Mouse (Mus musculus): ENCODE results near the gene Gm17662. TPM values are rescaled to one million over a fixed set of nuclear protein-coding genes. Genes with fewer than 3 reads are reported as not detected.

The Gm17662 gene
- not detected for total RNA-seq (2021)
- not detected in 2 replicates for polyA plus RNA-seq (2012; rRNA removed)
- long read RNA-seq = 0 reads

DNA sequence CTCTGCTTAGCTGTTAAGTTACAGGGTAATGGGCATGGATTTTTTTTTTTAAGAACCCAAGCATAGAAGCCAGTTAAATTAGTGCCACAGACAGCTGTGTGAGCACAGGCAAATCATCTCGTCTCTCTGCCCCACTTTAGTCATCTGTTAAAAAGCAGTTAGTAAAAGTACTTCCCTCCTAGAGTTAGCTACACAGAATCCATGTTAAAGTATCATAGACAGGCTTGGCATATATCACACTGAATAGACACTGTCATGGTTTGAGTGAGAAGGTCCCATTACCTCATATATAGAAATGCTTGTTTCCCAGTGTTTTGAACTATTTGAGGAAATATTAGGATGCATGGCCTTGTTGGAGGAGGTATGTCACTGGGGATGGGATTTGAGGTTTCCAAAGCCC, at the start of gene Gm17662:
Gene Gm17662 (plus strand): TSS at position 301 of the 400 bp plus-strand sequence.
- DNase-seq = no peak

DNA sequence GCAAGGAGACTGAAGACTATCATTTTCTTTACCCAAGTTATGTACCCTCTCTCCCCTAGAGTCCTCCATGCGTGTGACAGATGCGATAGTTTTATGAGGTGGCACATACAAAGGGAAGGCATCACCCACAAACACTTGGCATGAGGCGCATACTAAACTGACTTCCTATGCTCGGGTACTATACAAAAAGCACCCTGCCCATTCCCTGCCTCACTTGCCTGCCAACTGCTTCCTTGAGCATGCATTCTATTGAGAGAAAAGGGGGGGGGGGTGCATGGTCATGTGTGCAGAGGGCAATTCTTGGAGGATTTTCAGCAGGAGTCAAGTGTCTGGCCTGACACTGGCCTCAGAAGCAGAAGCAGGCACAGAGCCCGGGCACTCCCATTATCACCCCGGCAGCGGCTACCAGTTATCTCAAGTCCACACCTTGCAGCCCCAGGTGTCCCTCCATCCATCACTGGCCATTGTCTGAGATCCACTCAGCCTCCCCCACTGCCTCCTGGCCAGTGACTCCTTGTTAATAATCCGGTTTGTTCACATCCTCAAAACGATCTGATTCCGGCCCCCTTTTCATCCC, 46.3 kb upstream of the Gm17662 start:
- no peak for DNase-seq

DNA sequence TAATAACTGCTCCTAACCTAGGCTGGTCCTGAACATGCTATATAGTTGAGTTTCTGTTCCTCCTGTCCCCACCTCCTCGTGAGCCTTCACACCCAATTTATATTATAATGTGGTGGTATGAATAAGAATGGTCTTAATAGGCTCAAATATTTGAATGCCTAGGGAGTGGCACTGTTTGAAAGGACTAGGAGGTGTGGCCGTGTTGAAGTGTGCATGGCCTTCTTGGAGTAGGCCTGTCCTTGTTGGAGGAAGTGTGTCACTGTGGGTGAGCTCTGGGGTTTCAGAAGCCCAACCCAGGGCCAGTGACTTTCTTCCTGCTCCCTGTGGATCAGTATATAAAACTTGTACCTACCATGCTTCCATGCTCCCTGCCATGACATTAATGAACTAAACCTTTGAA, 43.5 kb upstream of the Gm17662 start:
- no peak for DNase-seq

DNA sequence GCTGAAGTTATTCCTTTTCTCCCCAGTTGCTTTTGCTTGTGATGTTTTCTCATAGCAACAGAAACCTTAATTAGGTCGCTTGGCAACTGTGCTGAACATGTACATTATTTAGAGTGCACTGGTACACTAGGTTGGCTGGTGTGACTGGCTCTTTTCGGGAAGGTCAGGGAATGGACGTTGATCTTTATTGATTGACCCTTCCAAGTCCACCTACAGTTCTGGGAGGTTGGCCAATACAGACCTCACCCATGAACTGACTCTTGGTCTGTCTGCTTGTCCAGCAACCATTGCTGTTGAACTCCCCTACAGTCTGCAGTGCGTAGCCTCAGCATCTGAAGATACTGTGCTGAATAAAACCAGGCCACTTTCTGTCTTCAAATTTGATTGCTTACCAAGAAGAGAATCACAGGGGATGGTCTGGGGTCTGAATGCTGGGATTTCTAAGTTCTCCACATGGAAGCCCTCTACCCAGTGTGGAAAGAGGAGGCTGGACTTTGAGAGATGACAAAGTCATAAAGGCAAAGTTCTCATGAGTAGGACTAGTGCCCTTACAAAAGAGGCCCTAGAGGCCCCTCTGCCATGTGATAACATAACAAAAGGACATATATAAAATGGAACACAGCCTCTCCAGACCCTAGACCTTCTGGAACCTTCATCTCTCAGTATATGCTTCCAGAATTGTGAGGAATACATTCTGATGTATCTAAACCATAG, 40.5 kb upstream of the Gm17662 start:
- DNase-seq = no peak

DNA sequence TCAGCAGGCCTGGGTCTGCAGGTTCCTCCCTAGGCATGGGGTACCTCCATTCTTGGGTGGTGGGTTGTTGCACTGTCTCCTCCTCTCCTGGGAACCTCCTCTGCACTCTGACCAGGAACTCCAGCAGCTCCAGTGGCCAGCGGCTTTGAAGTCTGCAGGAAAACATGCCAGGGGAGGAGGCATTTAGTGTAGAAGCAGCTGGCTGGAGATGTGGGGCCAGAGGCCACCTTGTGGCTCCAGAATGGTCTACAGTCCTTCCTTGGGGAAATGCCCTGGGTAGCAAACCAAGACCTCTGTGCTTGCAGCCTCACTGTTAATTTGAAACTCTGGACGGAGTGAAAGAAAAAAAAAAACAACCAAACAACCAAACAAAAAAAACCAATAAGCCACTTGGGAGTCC, 39.6 kb upstream of the Gm17662 start:
- DNase-seq = no peak

DNA sequence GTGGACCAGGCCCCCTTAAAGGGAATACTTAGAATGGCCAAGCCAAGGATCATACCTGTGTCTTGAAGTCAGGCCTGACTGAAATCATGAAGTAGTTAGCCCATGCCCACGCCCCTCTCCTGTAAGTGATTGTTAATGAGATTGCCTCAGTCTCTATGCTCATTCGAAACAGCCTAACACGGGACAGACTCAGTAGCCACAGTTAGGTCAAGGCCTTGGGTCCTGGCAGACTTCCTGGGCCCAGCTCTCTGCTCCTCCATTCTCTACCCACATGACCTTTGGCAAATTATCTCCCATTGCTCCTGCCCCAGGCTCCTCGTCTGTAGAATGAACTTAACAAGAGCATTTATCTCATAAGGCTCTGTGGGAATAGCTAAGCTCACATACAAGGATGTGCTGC, 38.1 kb upstream of the Gm17662 start:
- DNase-seq = peak; percentile 81

DNA sequence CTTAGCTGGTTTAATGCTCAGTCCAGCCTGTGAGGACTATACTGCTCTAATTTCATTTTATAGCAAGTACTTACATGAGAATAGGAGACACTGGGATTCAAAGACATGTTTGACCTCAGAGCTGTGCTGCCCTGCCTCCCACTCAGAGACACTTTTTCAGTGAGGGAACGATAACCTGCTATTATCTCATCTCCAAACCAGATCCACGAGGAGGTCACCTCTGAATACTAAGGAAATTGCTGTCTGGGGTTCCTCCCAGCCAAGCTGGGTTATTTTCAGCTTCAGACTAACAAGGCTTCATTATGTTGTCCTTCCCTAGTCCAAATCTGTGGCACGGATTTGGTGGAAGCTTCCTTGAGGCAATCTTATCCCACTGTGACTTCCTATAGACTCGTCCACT, 37.2 kb upstream of the Gm17662 start:
- DNase-seq = no peak

DNA sequence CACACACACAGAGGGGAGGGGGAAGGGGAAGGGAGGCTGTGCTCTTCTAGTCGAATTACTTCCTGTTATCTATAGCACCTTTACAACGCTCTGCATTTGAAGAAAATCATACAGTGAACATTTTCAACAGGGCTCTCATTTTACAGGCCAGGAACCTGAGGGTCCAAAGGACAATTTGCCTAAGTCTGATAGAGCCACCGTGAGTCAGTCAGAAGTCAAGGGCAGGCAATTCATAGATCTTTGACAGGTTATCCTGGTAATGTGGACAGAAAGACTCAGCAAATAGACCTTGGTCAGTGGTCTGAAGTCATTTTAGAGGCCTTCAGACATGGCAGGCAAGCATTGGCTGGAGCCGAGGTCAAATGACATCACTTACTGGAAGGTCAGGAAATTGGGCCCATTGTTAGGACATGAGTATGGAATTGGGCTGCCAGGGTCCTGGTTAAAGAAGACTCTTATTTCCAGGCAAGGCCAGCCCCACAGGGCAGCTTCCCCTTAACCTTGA, 33.5 kb upstream of the Gm17662 start:
- peak; percentile 83 for DNase-seq

DNA sequence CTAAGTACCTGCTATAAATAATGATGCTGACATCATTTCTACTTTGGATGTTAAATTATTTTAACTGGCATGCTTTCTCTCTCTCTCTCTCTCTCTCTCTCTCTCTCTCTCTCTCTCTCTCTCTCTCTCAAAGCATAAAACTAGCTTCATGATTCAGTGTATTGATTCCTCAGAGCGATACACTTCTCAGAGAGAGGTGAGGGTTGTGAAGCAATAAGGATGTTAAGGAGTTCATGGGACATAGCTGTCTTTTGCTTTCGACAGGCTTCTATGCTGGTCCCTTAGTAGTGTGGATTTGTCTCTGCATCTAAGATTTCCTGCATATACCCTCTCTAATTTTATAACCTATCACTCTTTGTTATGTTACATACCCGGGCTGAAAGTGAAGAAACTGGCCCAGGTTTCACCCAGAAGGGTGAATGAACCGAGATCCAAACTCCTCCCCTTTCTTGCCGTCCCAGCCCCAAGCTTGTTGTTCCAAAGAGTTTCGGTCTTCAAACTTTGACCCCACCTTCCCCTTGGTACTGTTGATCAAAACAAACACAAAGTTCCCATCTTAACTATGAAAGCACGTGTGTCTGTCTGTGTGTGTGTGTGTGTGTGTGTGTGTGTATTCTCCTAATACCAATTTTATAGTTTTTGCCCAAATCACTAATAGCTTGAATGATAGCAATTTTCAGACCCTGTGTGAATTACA, 32.6 kb upstream of the Gm17662 start:
- DNase-seq = no peak

DNA sequence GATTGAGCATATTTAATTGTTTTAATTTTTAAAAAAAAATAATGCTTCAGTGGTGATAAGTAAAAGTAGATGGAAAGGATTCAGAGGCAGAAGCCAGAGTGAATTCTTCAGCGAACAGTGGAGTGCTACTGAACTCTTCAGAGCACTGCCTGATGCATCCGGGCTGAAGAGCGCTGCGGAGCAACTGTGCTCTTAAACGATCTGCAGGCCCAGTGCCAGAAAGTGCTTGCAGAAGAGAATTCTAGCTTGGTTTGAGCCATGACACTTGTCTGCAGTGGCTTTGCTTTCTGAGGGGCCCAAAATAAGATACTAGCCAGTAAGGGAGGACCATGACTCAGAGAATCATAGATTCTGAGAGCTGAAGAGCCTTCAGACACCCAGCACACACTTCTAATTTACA, 28.2 kb upstream of the Gm17662 start:
- no peak for DNase-seq

DNA sequence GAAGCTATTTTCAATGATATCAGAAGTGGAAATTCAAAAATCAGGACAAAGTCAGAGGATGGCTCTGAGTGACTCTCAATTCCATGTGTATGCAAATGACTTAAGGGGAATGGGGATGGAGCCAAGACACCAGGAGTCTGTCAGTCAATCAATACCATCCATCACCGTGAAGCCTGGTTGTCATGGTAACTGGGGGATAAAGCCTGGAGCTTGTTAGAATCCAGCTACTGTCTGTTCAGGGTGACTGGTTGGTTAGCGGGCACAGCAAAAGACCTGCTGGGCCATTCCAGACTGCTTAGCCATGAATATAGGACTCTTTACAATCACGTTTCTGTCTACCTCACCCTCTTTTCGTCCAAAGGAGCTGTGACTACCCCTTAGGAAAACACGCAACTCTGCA, 22.0 kb upstream of the Gm17662 start:
- no peak for DNase-seq

DNA sequence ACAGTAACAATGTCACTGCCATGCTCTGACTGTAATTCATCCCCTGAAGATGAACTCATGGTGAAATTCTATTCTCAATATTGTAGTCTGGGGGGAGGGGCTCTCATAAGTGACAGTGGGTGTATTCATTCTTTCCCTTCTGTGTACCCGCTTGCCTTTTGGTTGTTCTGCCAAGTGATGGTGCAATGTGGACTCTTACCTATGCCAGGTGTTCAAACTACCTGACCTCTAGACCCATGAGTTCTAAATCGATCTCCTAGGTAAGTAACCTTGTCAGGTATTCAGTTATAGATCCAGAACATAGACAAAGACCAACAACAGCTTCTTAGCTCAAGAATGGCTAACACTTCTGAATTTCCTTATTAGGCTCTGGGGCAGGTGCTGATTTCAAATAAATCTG, 18.8 kb upstream of the Gm17662 start:
- DNase-seq = no peak

DNA sequence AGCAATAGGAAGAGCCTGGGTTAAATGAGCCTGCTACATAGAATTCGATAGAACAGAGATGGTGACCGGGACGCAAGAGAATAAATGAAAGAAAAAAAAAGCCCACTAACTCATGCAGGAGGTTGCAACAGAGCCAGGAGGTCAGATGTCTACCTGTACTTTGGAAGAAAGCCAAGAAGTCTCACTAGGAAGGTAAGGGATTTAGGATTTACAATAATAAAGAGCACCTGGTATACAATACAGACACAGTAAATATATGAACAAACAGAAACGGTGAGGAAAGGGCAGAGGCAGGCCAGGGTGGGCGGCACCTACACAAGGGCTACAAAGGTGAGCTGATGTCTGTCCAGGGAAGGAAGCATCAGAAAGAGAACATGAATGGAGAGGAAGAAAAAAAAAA, 14.9 kb upstream of the Gm17662 start:
- no peak for DNase-seq

DNA sequence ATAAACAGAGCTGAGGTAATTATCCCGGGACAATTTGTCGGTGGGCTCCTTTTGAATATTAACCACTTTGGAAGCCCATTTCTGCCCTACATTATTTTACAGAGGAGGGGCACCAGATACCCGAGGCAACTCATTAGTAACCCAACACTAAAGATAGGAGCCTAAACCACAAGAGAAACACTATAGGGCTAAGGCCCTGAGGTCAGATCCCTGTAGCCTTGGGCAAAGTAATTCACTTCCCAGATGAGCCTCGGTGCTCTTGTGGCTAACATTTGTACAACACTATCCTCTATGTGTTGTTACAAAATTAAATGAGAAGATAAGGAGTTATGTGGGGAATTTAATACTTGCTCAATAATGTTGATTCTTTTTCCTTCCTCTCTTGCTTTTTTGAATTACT, 13.6 kb upstream of the Gm17662 start:
- DNase-seq = no peak

DNA sequence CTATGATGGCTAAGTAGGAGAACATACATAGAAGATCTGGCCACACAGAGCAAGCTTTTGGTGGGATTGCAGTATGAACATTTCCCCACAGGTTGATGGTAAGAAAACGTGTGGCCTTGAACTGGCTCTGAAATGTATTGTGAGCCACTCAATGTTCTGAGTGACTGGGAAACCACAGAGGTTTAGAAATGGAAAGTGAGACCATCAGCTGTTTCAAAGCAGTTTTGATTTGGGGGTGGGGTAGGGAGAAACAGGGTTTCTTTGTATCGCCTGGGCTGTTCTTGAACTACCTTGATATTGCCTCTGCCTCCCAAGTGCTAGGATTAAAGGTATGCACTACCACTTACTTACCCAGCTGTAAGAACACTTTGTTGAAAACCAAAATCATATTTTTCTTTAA, 1.9 kb upstream of the Gm17662 start:
- no peak for DNase-seq

DNA sequence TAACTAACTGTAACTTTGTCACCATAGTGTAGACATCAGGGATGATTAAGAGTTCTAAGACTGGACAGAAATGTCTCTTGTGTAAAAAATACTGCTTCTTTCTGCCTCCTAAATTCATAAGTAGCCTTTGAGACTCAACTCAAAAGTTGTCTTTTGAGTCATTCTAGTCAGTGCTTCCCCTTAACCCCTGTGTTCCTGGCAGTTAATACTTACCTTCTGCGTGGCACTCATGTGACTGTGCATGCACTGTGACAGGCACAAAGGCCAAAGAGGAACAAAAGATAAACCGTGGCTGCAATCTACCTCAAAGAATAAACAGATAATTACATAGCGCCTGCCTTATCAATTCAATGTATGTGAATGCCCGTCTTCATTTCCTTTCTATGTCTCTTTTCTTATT, 694 bp downstream of the Gm17662 start:
- DNase-seq = no peak

DNA sequence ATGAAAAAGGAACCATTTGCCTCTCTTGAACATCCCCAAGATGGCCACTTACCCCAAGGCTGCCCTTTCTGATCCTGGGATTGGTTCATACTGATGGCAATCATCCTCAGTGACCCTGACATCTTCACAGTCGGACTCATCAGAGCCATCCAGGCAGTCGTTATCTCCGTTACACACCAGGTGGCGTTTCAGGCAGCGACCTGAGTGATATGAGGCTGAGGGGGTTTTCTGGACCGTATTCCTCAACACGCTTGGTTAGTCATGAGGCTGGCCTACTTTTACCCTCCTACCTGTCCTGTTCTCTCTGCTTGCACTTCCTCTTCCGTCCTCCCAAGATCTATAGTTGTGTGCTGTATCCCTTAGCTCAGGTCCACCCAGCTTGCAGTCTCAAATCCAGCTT, 4.1 kb downstream of the Gm17662 start:
- no peak for DNase-seq

DNA sequence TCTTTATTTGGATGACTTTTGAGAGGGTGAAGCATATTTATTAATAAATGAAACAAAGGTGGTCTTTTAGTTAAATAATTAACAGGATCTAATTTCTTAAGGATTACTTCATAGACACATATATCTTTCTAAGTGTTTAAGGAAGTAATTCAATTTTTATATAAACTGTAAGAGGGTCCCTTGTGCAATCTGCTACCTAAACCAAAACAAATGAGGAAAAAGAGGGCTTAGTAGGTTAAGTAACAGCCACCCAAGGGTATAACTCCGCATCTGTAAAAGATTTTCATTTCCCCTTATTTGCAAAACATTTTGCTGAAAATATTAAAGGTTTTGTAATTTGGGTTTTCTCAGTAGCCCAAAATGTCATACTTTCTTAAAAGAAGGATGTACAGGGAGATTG, 7.3 kb downstream of the Gm17662 start:
- no peak for DNase-seq

DNA sequence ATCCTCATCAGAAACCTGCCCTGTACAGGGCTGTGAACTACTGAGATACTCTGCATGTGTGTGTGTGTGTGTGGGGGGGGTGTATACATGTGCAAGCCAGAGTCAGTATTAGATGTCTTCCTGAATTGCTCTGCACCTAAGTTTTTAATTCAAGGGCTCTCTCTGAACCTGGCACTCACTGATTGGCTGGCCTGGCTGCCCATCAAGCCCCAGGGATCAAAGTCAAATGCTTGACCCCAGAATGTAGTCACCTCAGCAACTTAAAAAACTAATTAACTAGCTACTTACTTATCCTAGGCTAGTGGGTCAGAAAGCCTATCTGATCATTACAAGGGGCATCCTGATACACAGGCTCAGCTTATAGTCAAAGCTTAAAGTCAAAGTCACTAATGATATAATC, 12.5 kb downstream of the Gm17662 start:
- no peak for DNase-seq

DNA sequence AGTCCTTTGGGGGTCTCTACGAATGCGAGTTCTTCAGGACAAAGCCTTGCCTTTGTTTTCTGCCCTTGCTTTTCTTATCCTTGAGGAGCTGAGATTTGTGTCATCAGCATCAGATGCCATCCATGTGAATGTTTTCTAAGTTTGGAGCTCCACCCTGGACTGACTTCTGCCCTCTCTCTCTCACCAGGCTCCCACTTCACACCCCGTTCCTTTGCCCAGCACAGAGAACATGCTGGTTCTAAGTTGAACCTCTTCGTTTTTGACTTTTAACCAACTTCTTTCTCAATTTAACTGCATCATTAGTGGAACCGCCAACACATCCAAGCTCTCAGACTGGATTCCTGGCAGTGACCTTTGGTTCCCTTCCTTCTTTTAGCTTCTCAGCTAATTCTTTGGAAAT, 13.1 kb downstream of the Gm17662 start:
- DNase-seq = no peak

DNA sequence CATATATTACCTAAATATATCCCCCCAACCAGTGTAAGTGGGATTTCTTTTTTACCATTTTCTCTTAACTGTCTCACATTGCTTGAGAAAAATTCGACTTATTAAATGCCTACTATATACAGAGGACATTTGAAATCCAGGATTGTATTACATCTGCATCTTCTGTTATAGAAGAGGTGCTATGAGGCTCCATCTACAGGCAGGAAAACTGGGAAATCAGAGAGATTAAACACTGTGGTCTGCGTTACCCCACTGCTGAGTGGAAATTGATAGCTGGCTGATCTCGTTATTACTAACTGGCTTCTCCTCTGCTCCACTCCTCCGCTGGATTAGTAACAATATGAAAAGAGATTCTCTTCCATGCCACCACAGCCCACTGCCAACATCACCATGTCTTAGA, 18.7 kb downstream of the Gm17662 start:
- DNase-seq = no peak

DNA sequence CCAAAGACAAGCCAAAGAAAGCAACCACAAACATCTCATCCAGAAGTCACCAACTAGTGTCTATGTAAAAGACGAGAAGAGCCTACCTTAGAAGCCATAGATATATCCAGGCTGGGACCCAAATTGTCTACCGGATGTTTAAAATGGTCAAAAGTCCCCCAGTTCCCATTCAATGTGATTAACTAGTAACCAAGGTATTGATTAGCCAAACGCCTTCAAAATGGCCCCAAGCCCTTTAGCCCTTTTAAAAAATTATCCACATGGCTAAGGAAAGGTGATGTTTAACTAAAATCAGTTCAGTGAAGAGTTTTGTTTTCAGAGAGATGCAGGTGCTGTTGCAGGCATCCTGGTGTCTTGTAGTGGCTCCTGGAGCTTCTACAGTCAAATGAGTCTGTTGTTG, 19.2 kb downstream of the Gm17662 start, which contains the start of gene C8a:
Gene C8a (minus strand): TSS at position 76 of the 400 bp plus-strand sequence.
- no peak for DNase-seq

DNA sequence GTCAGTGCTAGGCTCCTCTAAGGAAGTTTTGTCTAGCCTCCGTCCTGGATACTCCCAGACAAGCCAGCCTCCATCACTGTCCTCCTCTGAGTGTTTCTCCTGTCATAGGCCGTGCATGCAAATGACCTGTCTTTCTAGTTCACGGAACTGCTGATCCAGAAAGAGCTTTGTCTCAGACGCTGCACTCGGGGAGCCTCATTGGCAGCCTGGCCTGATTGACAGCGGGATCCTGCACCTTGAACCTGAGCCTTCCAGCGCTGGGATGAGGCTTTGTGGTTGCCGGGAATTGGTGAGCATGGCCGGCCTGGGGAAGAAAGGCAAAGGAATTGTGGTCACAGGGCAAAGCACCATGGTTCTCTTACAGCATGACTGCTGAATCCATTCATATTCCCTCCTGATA, 30.4 kb downstream of the Gm17662 start:
- DNase-seq = no peak
